Mouse (Mus musculus) ES-E14 (cell line): ENCODE measurements around the gene Fibin.

Experiments used
- CHD2 ChIP-seq: IDR thresholded peaks from 2 replicates; pipeline ENCODE4 v1.6.1; 2014; ENCODE audit warnings: mild to moderate bottlenecking, low read depth, low read length, inconsistent platforms
- HCFC1 ChIP-seq: IDR thresholded peaks from 2 replicates; pipeline ENCODE4 v1.6.1; 2012; ENCODE audit warnings: low read length, inconsistent platforms, borderline replicate concordance; ENCODE audit not compliant: insufficient read depth
- MAFK ChIP-seq: IDR thresholded peaks from 2 replicates; pipeline ENCODE4 v1.6.1; 2014; ENCODE audit warnings: mild to moderate bottlenecking, low read depth, low read length, inconsistent platforms; ENCODE audit not compliant: insufficient read depth
- ZC3H11A ChIP-seq: IDR thresholded peaks from 2 replicates; pipeline ENCODE4 v1.6.1; 2012; ENCODE audit warnings: low read depth, mild to moderate bottlenecking, inconsistent platforms, low read length, borderline replicate concordance
- ZNF384 ChIP-seq: IDR thresholded peaks from 2 replicates; pipeline ENCODE4 v1.6.1; 2012; ENCODE audit warnings: low read depth, low read length, inconsistent platforms

DNA sequence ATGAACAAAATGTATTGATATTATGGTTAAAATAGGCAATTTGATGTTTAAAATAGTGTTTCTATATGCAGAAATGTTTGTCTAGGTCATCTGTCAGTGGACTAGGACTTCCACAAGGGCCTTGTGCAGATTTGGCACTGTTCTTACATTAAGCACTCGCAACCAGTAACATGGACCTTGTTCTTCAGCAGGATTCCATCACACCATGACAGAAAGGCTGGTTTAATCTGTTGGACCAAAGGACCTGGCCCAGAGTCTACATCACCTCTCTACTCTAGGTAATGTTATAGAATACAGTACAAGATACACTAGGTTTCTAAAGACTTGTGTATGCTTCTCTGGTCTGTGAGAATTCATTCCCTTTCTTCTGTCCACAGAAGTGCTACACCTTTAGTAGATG, 44.3 kb downstream of the Fibin start:
- TF ChIP-seq CHD2 = no peak
- no peak for TF ChIP-seq HCFC1
- no peak for TF ChIP-seq ZNF384
- TF ChIP-seq MAFK = no peak
- TF ChIP-seq ZC3H11A = no peak
